8 mouse cellular contexts compared by ENCODE assay signal in genomic region chr9:22116086-22116485, GRCm38 (mm10). TPM values are rescaled to one million over a fixed set of nuclear protein-coding genes. Genes with fewer than 3 reads are reported as not detected.
DNase-seq lines count a peak whose midpoint lies in the region; ATAC-seq lines count a peak whose summit lies in the region.

No protein-coding gene starts in this region.

- no peaks in the 10 kb centered on the region for H3K9me3 ChIP-seq in heart, embryonic 10.5 days
- H3K9me3 ChIP-seq in intestine, embryonic 14.5 days (ENCODE audit: control insufficient read depth, low read length): no peaks in the 10 kb centered on the region
- H3K9me3 ChIP-seq in midbrain, embryonic 16.5 days (replicated peaks; ENCODE audit: control insufficient read depth, low read length, poor library complexity, severe bottlenecking): no peaks in the 10 kb centered on the region

- H3K4me3 ChIP-seq in heart, embryonic 10.5 days: peak overlapping the region; percentile 94
- peak overlapping the region; percentile 68 for H3K4me3 ChIP-seq in intestine, embryonic 14.5 days (ENCODE audit: low read depth, low read length)
- peak overlapping the region; percentile 72 for H3K4me3 ChIP-seq in midbrain, embryonic 16.5 days (ENCODE audit: low read depth, low read length)

- no peak for ATAC-seq in intestine, embryonic 14.5 days (replicated peaks; ENCODE audit: low FRiP score, low TSS enrichment, low read depth)
- no peak for ATAC-seq in midbrain, embryonic 16.5 days

- H3K27ac ChIP-seq in heart, embryonic 10.5 days: peak overlapping the region; percentile 92
- H3K27ac ChIP-seq in intestine, embryonic 14.5 days (ENCODE audit: low read depth): no peak overlapping the region
- H3K27ac ChIP-seq in midbrain, embryonic 16.5 days (ENCODE audit: low read length): no peak overlapping the region

- no peaks in the 10 kb centered on the region for H3K27me3 ChIP-seq in heart, embryonic 10.5 days (ENCODE audit: insufficient read depth, poor library complexity, severe bottlenecking)
- no peaks in the 10 kb centered on the region for H3K27me3 ChIP-seq in intestine, embryonic 14.5 days (replicated peaks; ENCODE audit: control insufficient read depth, insufficient read depth, low read length)
- no peaks in the 10 kb centered on the region for H3K27me3 ChIP-seq in midbrain, embryonic 16.5 days (ENCODE audit: control insufficient read depth, insufficient read depth, low read depth, low read length)

- intact Hi-C loops in heart, postnatal 10 days (cut with DNase I): loop anchor here (2.0 kb wide), 1 partner anchor 19 kb away; no protein-coding TSS in a partner anchor

- 37% methylated on average over 15 of the region's 15 CpGs for WGBS in heart, embryonic 10.5 days
- WGBS in intestine, embryonic 14.5 days: 24% methylated on average over 15 of the region's 15 CpGs
- WGBS in midbrain, embryonic 16.5 days: 17% methylated on average over 15 of the region's 15 CpGs

- peaks cover 35% of the 10 kb centered on the region for H3K36me3 ChIP-seq in heart, embryonic 10.5 days
- H3K36me3 ChIP-seq in intestine, embryonic 14.5 days (ENCODE audit: control insufficient read depth, insufficient read depth, low read length): peaks cover 29% of the 10 kb centered on the region
- peaks cover 16% of the 10 kb centered on the region for H3K36me3 ChIP-seq in midbrain, embryonic 16.5 days (ENCODE audit: control insufficient read depth, insufficient read depth, low read length)

- peak overlapping the region; percentile 95 for H3K4me2 ChIP-seq in intestine, embryonic 14.5 days (ENCODE audit: low read length)
- H3K4me2 ChIP-seq in midbrain, embryonic 16.5 days (ENCODE audit: low read length): peak overlapping the region; percentile 97

- DNase-seq in heart, embryonic 10.5 days (ENCODE audit: low spot score): no peak
- no peak for DNase-seq in heart, postnatal 10 days
- DNase-seq in thymus, postnatal 14 days: peak; percentile 29
- DNase-seq in thymus, adult 18-20 months: no peak
- no peak for DNase-seq in intestine, embryonic 14.5 days (ENCODE audit: low spot score)
- no peak for DNase-seq in adipocyte (ENCODE audit: low spot score)
- DNase-seq in ovary, adult 18-20 months (ENCODE audit: low spot score): no peak

- H3K4me1 ChIP-seq in heart, embryonic 10.5 days: peaks cover 15% of the 10 kb centered on the region
- H3K4me1 ChIP-seq in intestine, embryonic 14.5 days (replicated peaks; ENCODE audit: control insufficient read depth, insufficient read depth, low read length): peaks cover 12% of the 10 kb centered on the region; the same call in 1 of the 2 replicates
- peaks cover 15% of the 10 kb centered on the region for H3K4me1 ChIP-seq in midbrain, embryonic 16.5 days (ENCODE audit: control insufficient read depth, insufficient read depth, low read length)

- peak overlapping the region; percentile 79 for H3K9ac ChIP-seq in intestine, embryonic 14.5 days (ENCODE audit: low read length)
- H3K9ac ChIP-seq in midbrain, embryonic 16.5 days (ENCODE audit: low read depth, low read length): peak overlapping the region; percentile 79

RNA-seq across cellular contexts. Expression of gene Elof1, which starts 0.9 kb away (rescaled TPM):
- polyA plus RNA-seq in heart, embryonic 10.5 days (2016; fragmentation: Nextera tagmentation; extraction: Ambion mirVana): 149 and 176 TPM in 2 replicates
- 10 to 100 TPM; 43.5 to 44.0 TPM for total RNA-seq in heart, postnatal 10 days (2021)
- polyA plus RNA-seq in intestine, embryonic 14.5 days (2014; fragmentation: Nextera tagmentation; extraction: Ambion mirVana): 190 and 192 TPM in 2 replicates
- polyA plus RNA-seq in midbrain, embryonic 16.5 days (2015; fragmentation: Nextera tagmentation; extraction: Ambion mirVana): 170 and 188 TPM in 2 replicates

RNA-seq across cellular contexts. Expression of gene Cnn1, which starts 17.1 kb away (rescaled TPM):
- 246 and 375 TPM in 2 replicates for polyA plus RNA-seq in heart, embryonic 10.5 days (2016; fragmentation: Nextera tagmentation; extraction: Ambion mirVana)
- 1 to 10 TPM; 8.2 to 9.7 TPM for total RNA-seq in heart, postnatal 10 days (2021)
- polyA plus RNA-seq in intestine, embryonic 14.5 days (2014; fragmentation: Nextera tagmentation; extraction: Ambion mirVana): 322 and 380 TPM in 2 replicates
- polyA plus RNA-seq in midbrain, embryonic 16.5 days (2015; fragmentation: Nextera tagmentation; extraction: Ambion mirVana): 0.67 and 0.88 TPM in 2 replicates

RNA-seq across cellular contexts. Expression of gene Acp5, which starts 19.4 kb away (rescaled TPM):
- 62.3 and 67.2 TPM in 2 replicates for polyA plus RNA-seq in heart, embryonic 10.5 days (2016; fragmentation: Nextera tagmentation; extraction: Ambion mirVana)
- 1 to 10 TPM; 1.8 to 2.8 TPM for total RNA-seq in heart, postnatal 10 days (2021)
- 11.1 and 13.3 TPM in 2 replicates for polyA plus RNA-seq in intestine, embryonic 14.5 days (2014; fragmentation: Nextera tagmentation; extraction: Ambion mirVana)
- 0.35 and 4.1 TPM in 2 replicates for polyA plus RNA-seq in midbrain, embryonic 16.5 days (2015; fragmentation: Nextera tagmentation; extraction: Ambion mirVana)

RNA-seq across cellular contexts. Expression of gene Ecsit, which starts 30.8 kb away (rescaled TPM):
- polyA plus RNA-seq in heart, embryonic 10.5 days (2016; fragmentation: Nextera tagmentation; extraction: Ambion mirVana): 58.4 and 65.6 TPM in 2 replicates
- 10 to 100 TPM; 79.0 to 82.6 TPM for total RNA-seq in heart, postnatal 10 days (2021)
- 35.2 and 43.4 TPM in 2 replicates for polyA plus RNA-seq in intestine, embryonic 14.5 days (2014; fragmentation: Nextera tagmentation; extraction: Ambion mirVana)
- 54.8 and 57.4 TPM in 2 replicates for polyA plus RNA-seq in midbrain, embryonic 16.5 days (2015; fragmentation: Nextera tagmentation; extraction: Ambion mirVana)

RNA-seq across cellular contexts. Expression of gene Pigyl, which starts 40.6 kb away (rescaled TPM):
- 44.7 and 60.3 TPM in 2 replicates for polyA plus RNA-seq in heart, embryonic 10.5 days (2016; fragmentation: Nextera tagmentation; extraction: Ambion mirVana)
- 10 to 100 TPM; 35.3 to 35.6 TPM for total RNA-seq in heart, postnatal 10 days (2021)
- polyA plus RNA-seq in intestine, embryonic 14.5 days (2014; fragmentation: Nextera tagmentation; extraction: Ambion mirVana): 76.5 and 85.4 TPM in 2 replicates
- polyA plus RNA-seq in midbrain, embryonic 16.5 days (2015; fragmentation: Nextera tagmentation; extraction: Ambion mirVana): 86.8 and 96.6 TPM in 2 replicates

Comparison
In these comparisons a context has a peak if more than half of its experiments do, and no peak if none do; other contexts are left out.
1. RNA of gene Cnn1, which starts 17.1 kb away (polyA plus RNA-seq): 322 to 380 TPM in intestine, embryonic 14.5 days and 246 to 375 TPM in heart, embryonic 10.5 days; 0.67 to 0.88 TPM in midbrain, embryonic 16.5 days; every median in the first group is over 100 times any median in the second.
2. Peak in every context shown above with its lines, with median percentiles within 50 percentile points of each other: H3K4me3 ChIP-seq.